Mouse (Mus musculus) spleen, adult 2 months (tissue): ENCODE measurements at regions not wholly inside any gene's neighbourhood (a gene's known extent, or its start where the extent isn't known, plus 50 kb on each side); places are given as distances from the start of the nearest gene placed in this dataset.

Source experiments
- CTCF ChIP-seq: fragments of 200-500 bp; IDR thresholded peaks from 2 replicates; pipeline ENCODE4 v1.5.1; 2011; ENCODE audit warnings: mild to moderate bottlenecking, inconsistent platforms; ENCODE audit not compliant: insufficient read depth, insufficient read length, insufficient replicate concordance; ENCODE audit errors: extremely low read depth
- POLR2A ChIP-seq: fragments of 200-500 bp; IDR thresholded peaks from 2 replicates; pipeline ENCODE4 v1.6.1; 2011; ENCODE audit warnings: low read depth, low read length, inconsistent platforms

DNA sequence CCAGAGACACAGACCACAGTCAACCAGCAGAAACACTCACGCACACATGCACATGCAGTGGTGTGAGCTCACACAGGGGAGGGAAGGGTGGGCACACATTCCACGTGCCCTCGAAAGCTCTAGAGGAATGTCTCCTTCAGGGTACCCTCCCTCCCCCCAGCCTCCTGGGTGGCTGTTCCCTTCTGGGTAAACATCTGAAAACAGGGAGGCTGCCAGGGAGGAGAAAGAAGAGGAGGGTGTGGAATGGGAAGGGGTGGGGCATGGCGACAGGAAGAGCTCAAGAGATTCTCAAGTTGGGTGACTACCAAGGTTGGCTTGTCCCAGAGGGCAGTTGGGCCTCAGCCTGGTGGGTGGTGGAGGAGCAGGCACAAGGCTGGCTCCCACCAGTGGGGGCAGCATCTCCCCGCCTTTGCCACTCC, 82.6 kb upstream of the Egflam start:
- TF ChIP-seq POLR2A (no peak), CTCF (no peak)
